Mouse (Mus musculus): Measurements from ENCODE around the gene Bcl2. TPM values are rescaled to one million over a fixed set of nuclear protein-coding genes. Genes with fewer than 3 reads are reported as not detected.
A peak's percentile ranks its signal among the peaks of the same experiment; 100 is the strongest.

The Bcl2 gene
- polyA plus RNA-seq, 1 experiment from 2014 or later: 6.7 TPM

- 0 out of 2 replicates have a peak overlapping the region, but pooled peaks have one; percentile 25 for H3K9ac ChIP-seq
- ATAC-seq (ENCODE audit: extremely low read depth, insufficient number of reproducible peaks, low FRiP score, low TSS enrichment): no peak
- no peaks in the 10 kb centered on the region for H3K9me3 ChIP-seq
- no peaks in the 10 kb centered on the region for H3K36me3 ChIP-seq
- H3K27ac ChIP-seq (replicated peaks): no peak overlapping the region
- no peak overlapping the region for H3K4me2 ChIP-seq
- H3K4me1 ChIP-seq: peaks cover 28% of the 10 kb centered on the region
- 58% methylated on average over 11 of the region's 11 CpGs for WGBS
- no peaks in the 10 kb centered on the region for H3K27me3 ChIP-seq (replicated peaks)
- no peak overlapping the region for H3K4me3 ChIP-seq
Measured at GRCm38 (mm10) chr1:106561085-106561760, 152.9 kb downstream of the Bcl2 start.

DNA sequence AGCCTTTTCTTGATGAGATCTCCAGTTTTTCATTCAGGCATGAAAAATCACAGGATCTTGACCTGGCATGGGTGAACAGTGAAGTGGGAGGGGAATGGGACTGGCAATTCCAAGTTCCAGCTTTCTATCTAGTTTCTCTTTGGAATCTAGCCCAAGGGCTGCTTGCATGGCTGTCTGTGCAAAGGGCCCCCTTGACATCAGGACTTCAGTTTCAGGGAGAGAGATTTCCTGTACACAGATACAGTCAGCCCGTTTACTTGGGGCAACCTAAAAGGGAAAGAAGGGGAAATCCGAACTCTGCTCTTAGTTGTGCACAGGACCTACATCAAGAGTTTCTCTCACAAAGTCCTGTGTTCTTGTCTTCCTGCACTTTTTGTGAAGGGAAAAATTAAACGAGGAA is 154.0 kb downstream of the Bcl2 start:
- ATAC-seq (ENCODE audit: extremely low read depth, insufficient number of reproducible peaks, low FRiP score, low TSS enrichment): no peak
- Histone ChIP-seq H3K4me2 (no peak overlapping the region), H3K36me3 (no peaks in the 10 kb centered on the region), H3K4me3 (no peak overlapping the region), H3K27me3 (replicated peaks) (no peaks in the 10 kb centered on the region), H3K4me1 (peaks cover 38% of the 10 kb centered on the region), H3K27ac (replicated peaks) (no peak overlapping the region), H3K9ac (no peak overlapping the region), H3K9me3 (no peaks in the 10 kb centered on the region)
- 51% methylated on average over 3 of the region's 3 CpGs for WGBS

DNA sequence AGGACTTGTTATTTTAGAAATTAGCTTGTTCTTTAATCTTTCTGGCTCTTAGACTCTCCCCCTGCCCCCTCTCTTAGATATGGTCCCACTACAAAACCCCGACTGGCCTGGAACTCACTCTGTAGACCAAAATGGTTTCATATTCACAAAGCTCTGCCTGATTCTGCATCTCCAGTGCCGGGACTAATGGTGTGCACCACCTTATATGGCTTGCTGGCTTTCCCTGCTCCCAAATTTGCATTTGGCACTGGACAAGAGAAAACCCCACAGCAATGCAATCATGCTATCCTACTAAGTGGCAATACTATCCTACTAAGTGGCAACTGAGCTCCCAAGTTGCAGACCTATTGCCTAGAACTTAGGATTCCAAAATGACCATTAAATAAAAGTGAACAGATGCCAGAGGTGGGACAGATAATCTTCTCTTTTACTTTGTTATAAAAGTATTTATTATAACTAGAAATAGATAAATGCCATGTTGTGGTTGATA is 154.9 kb downstream of the Bcl2 start:
- ATAC-seq (ENCODE audit: extremely low read depth, insufficient number of reproducible peaks, low FRiP score, low TSS enrichment): no peak
- Histone ChIP-seq H3K4me2 (no peak overlapping the region), H3K27me3 (replicated peaks) (no peaks in the 10 kb centered on the region), H3K4me1 (peaks cover 48% of the 10 kb centered on the region), H3K36me3 (no peaks in the 10 kb centered on the region), H3K9me3 (no peaks in the 10 kb centered on the region), H3K9ac (no peak overlapping the region), H3K27ac (replicated peaks) (no peak overlapping the region), H3K4me3 (no peak overlapping the region)
- WGBS: 56% methylated on average over 2 of the region's 2 CpGs

DNA sequence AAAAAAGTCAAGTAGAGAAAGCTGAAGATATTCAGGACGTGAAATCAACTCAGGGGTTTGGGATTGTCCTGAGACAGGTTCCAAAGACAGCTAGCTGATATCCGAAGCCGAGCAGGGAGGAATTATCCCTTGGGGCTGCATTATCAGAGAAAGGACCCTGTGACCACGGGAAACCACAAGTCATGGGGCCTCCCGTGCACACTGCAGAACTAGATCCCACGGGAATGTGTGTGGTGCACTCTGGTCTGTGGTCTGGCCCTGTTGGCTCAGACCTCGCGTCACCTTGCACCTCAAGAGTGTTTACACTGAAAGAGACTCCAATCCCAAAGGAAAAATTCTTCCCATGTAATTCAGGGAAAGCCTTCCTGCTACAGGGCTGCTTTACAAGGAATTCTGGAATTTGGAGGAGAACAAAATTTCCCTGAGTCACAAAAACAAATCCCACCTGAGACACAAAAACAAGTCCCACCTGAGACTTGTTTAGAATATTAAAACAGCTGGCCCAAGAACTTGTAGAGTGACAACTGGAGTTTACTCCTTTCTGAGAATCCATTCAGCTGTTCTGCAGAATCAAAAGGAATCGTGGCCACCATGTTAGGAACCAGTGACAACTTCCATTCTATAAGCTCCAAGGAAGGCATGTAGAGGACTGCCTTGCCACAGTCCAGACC is 158.4 kb downstream of the Bcl2 start:
- no peak overlapping the region for H3K4me2 ChIP-seq
- H3K36me3 ChIP-seq: no peaks in the 10 kb centered on the region
- H3K4me3 ChIP-seq: no peak overlapping the region
- peak overlapping the region; percentile 89 for H3K27ac ChIP-seq (replicated peaks)
- no peaks in the 10 kb centered on the region for H3K27me3 ChIP-seq (replicated peaks)
- ATAC-seq (ENCODE audit: extremely low read depth, insufficient number of reproducible peaks, low FRiP score, low TSS enrichment): no peak
- 34% methylated on average over 9 of the region's 9 CpGs for WGBS
- H3K9me3 ChIP-seq: no peaks in the 10 kb centered on the region
- peaks cover 61% of the 10 kb centered on the region for H3K4me1 ChIP-seq
- H3K9ac ChIP-seq: no peak overlapping the region

GRCm38 (mm10) chr1:106553846-106554802 is 159.9 kb downstream of the Bcl2 start:
- peak overlapping the region; percentile 89 for H3K27ac ChIP-seq (replicated peaks)
- H3K36me3 ChIP-seq: no peaks in the 10 kb centered on the region
- no peaks in the 10 kb centered on the region for H3K9me3 ChIP-seq
- H3K27me3 ChIP-seq (replicated peaks): no peaks in the 10 kb centered on the region
- peak overlapping the region; percentile 20; the same call in 1 of the 2 replicates for H3K4me2 ChIP-seq
- ATAC-seq (ENCODE audit: extremely low read depth, insufficient number of reproducible peaks, low FRiP score, low TSS enrichment): peak; percentile 39; the same call in 1 of the 2 replicates
- H3K4me1 ChIP-seq: peaks cover 62% of the 10 kb centered on the region
- no peak overlapping the region for H3K9ac ChIP-seq
- H3K4me3 ChIP-seq: no peak overlapping the region
- WGBS: 28% methylated on average over 8 of the region's 8 CpGs

GRCm38 (mm10) chr1:106552856-106553255 is 161.2 kb downstream of the Bcl2 start:
- no peak overlapping the region for H3K4me3 ChIP-seq
- H3K9me3 ChIP-seq: no peaks in the 10 kb centered on the region
- H3K4me1 ChIP-seq: peaks cover 58% of the 10 kb centered on the region
- H3K36me3 ChIP-seq: no peaks in the 10 kb centered on the region
- WGBS: 59% methylated on average over 7 of the region's 7 CpGs
- no peaks in the 10 kb centered on the region for H3K27me3 ChIP-seq (replicated peaks)
- H3K27ac ChIP-seq (replicated peaks): no peak overlapping the region
- no peak overlapping the region for H3K9ac ChIP-seq
- no peak for ATAC-seq (ENCODE audit: extremely low read depth, insufficient number of reproducible peaks, low FRiP score, low TSS enrichment)
- no peak overlapping the region for H3K4me2 ChIP-seq

DNA sequence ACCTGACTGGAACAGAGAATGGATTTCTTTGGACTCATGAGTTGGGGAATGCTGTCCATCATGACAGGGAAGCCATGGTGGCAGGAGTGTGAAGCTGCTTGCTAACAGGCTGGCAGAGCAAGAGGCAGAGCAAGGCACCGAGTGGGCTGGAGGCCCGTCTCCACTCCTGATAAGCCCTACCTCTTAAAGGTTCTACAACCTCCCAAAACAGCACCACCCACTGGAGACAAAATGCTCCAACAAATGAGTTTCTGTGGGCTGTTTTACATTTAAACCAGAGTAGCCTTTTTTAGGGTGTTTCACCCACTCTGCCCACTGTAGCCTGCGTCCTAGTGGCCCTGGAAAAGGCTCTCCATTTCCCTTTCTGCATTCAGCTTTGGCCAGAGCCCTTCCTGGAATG is 163.5 kb downstream of the Bcl2 start:
- Histone ChIP-seq H3K4me2 (no peak overlapping the region), H3K27me3 (replicated peaks) (no peaks in the 10 kb centered on the region), H3K4me1 (peaks cover 53% of the 10 kb centered on the region), H3K9ac (no peak overlapping the region), H3K27ac (replicated peaks) (no peak overlapping the region), H3K9me3 (no peaks in the 10 kb centered on the region), H3K36me3 (no peaks in the 10 kb centered on the region), H3K4me3 (no peak overlapping the region)
- 57% methylated on average over 3 of the region's 3 CpGs for WGBS
- no peak for ATAC-seq (ENCODE audit: extremely low read depth, insufficient number of reproducible peaks, low FRiP score, low TSS enrichment)

DNA sequence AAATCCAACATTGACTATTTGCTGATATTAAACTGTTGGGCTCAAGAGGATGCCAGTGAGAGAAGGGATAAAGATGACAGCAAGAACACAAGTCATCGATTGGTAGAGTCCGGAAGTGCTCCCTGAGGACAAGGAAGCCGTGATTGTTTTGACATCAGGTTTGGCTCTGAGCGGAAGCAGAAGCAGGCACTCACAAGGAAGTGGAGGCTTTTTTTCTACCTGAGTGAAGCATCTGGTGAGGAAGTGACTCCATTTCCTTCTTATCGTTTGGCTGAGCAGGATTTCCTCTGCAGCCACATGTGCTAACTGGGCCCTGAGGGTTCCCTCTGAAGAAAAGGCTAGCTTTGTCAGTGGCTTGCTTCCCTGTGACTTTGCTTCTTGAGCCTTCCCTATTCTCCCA is 165.0 kb downstream of the Bcl2 start:
- no peak overlapping the region for H3K4me3 ChIP-seq
- H3K9me3 ChIP-seq: no peaks in the 10 kb centered on the region
- no peak overlapping the region for H3K4me2 ChIP-seq
- no peak overlapping the region for H3K9ac ChIP-seq
- H3K36me3 ChIP-seq: no peaks in the 10 kb centered on the region
- no peak for ATAC-seq (ENCODE audit: extremely low read depth, insufficient number of reproducible peaks, low FRiP score, low TSS enrichment)
- H3K27me3 ChIP-seq (replicated peaks): no peaks in the 10 kb centered on the region
- 57% methylated on average over 5 of the region's 5 CpGs for WGBS
- H3K27ac ChIP-seq (replicated peaks): peak overlapping the region; percentile 68
- peaks cover 38% of the 10 kb centered on the region for H3K4me1 ChIP-seq

DNA sequence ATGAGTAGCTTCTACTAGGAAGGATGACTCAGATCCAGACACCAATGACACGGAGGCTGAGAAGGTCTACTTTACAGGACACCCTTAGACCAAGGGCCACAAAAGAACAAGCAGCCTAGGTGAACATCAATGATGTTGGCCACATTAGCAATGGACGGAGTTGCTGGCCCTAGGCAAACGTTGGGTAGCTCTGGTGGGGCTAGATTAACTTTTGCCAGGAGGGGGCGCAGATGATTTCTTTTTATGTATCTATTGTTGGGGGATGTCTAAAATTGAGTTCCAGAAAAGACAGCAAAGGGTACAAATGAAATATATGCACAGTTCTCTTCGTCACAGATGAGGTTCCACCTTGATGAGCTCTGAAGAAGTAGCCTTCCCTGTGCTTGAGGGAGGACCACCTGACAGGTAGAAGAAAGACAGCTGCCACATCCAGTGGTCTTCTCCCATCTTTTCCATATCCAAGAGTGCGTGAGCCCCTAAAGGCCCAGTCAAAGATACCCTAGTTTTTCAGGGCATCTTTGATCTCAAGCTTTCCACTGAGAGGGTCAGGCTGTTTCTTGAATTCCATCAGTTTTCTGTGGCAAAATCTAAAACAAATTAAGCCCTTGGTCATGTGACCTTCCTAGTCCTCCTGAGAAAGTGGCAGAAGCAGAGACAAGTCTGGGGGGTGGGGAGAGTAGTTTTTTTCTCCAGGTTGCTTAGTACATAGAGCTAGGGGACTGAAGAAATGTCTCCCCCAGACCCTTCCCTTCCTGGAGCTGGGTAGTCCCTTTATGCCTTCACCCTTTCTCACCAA is 169.1 kb downstream of the Bcl2 start:
- WGBS: 58% methylated on average over 6 of the region's 6 CpGs

GRCm38 (mm10) chr1:106542731-106543130 is 171.3 kb downstream of the Bcl2 start:
- H3K36me3 ChIP-seq: no peaks in the 10 kb centered on the region
- 46% methylated on average over 5 of the region's 5 CpGs for WGBS
- no peaks in the 10 kb centered on the region for H3K9me3 ChIP-seq
- no peak overlapping the region for H3K4me3 ChIP-seq
- no peak overlapping the region for H3K27ac ChIP-seq (replicated peaks)
- H3K4me1 ChIP-seq: peaks cover 9% of the 10 kb centered on the region; the same call in 1 of the 2 replicates
- no peaks in the 10 kb centered on the region for H3K27me3 ChIP-seq (replicated peaks)
- ATAC-seq (ENCODE audit: extremely low read depth, insufficient number of reproducible peaks, low FRiP score, low TSS enrichment): no peak
- no peak overlapping the region for H3K4me2 ChIP-seq
- no peak overlapping the region for H3K9ac ChIP-seq

More for the DNA sequence above, 169.1 kb downstream of the Bcl2 start:
- H3K9ac ChIP-seq: no peak overlapping the region
- no peak for ATAC-seq (ENCODE audit: extremely low read depth, insufficient number of reproducible peaks, low FRiP score, low TSS enrichment)
- H3K27ac ChIP-seq (replicated peaks): no peak overlapping the region
- H3K4me2 ChIP-seq: no peak overlapping the region
- H3K36me3 ChIP-seq: no peaks in the 10 kb centered on the region
- H3K4me1 ChIP-seq: peaks cover 8% of the 10 kb centered on the region
- H3K27me3 ChIP-seq (replicated peaks): no peaks in the 10 kb centered on the region
- H3K9me3 ChIP-seq: no peaks in the 10 kb centered on the region
- no peak overlapping the region for H3K4me3 ChIP-seq

Data from heart, embryonic 13.5 days (tissue).